Comparison of ENCODE assay signal across 9 mouse cellular contexts in genomic region chr15:6390657-6391056, GRCm38 (mm10). TPM values are rescaled to one million over a fixed set of nuclear protein-coding genes. Genes with fewer than 3 reads are reported as not detected.
A peak's percentile ranks its signal among the peaks of the same experiment; 100 is the strongest.
DNase-seq lines count a peak whose midpoint lies in the region; ATAC-seq and TF ChIP-seq lines count a peak whose summit lies in the region.
"Had no signal": no experiment of that assay in that cellular context is flagged by ENCODE, and none has a peak within 500 bp of the region (broad histone marks: within the 10 kb centered on the region; RNA-seq: fewer than 3 reads in every experiment).

No protein-coding gene starts in this region.

- H3K4me3 ChIP-seq in gastrocnemius, adult 2 months = peak overlapping the region; percentile 70
- no peak overlapping the region for H3K4me3 ChIP-seq in testis, adult 2 months (ENCODE audit: control insufficient read depth, low read depth, low read length)
- no peak overlapping the region for H3K4me3 ChIP-seq in midbrain, embryonic 10.5 days

- TF ChIP-seq CTCF in gastrocnemius, adult 2 months (IDR thresholded peaks at IDR 0.05) = no peak
- TF ChIP-seq CTCF in testis, adult 2 months (IDR thresholded peaks at IDR 0.05; ENCODE audit: control insufficient read depth, insufficient read depth, insufficient replicate concordance, low read depth, low read length) = no peak

- no peaks in the 10 kb centered on the region for H3K9me3 ChIP-seq in midbrain, embryonic 10.5 days (replicated peaks)

- H3K27ac ChIP-seq in gastrocnemius, adult 2 months = peak overlapping the region; percentile 60
- H3K27ac ChIP-seq in testis, adult 2 months (ENCODE audit: control insufficient read depth, insufficient read depth, low read depth, low read length) = peak overlapping the region; percentile 43; the same call in 1 of the 2 replicates
- no peak overlapping the region for H3K27ac ChIP-seq in midbrain, embryonic 10.5 days (replicated peaks)

- 45% methylated on average over 2 of the region's 2 CpGs for WGBS in midbrain, embryonic 10.5 days

- peak; percentile 17 for DNase-seq in right cerebral cortex, postnatal 14 days
- DNase-seq in right cerebral cortex, postnatal 4 days = no peak
- DNase-seq in gastrocnemius, adult 2 months = peak; percentile 67
- peak; percentile 74 for DNase-seq in kidney, adult 8-10 months
- DNase-seq in right cerebral cortex, postnatal 36 days (ENCODE audit: low spot score in 2 of 2) = no peak
- DNase-seq in midbrain, embryonic 10.5 days (ENCODE audit: low spot score) = no peak

- TF ChIP-seq POLR2A in testis, adult 2 months (IDR thresholded peaks at IDR 0.05; ENCODE audit: control insufficient read depth, low read depth, low read length) = no peak

- H3K27me3 ChIP-seq in testis, adult 2 months (ENCODE audit: control insufficient read depth, insufficient read depth, low read length) = no peaks in the 10 kb centered on the region
- no peaks in the 10 kb centered on the region for H3K27me3 ChIP-seq in midbrain, embryonic 10.5 days (ENCODE audit: low read depth, poor library complexity, severe bottlenecking)

- no peaks in the 10 kb centered on the region for H3K36me3 ChIP-seq in testis, adult 2 months (ENCODE audit: control insufficient read depth, insufficient read depth, low read length)
- no peaks in the 10 kb centered on the region for H3K36me3 ChIP-seq in midbrain, embryonic 10.5 days

- ATAC-seq in megakaryocyte-erythroid progenitor cell, adult 5-6 weeks (replicated peaks; ENCODE audit: low FRiP score, low TSS enrichment, poor library complexity, severe bottlenecking) = no peak

- intact Hi-C loops in gastrocnemius, adult 2 months (cut with DNase I) = no loop called here

- peaks cover 2% of the 10 kb centered on the region; the same call in 1 of the 2 replicates for H3K4me1 ChIP-seq in testis, adult 2 months (ENCODE audit: control insufficient read depth, insufficient read depth, low read length)
- H3K4me1 ChIP-seq in midbrain, embryonic 10.5 days = peaks cover 34% of the 10 kb centered on the region

RNA-seq across cellular contexts. Expression of gene C9, which starts 54.5 kb away (rescaled TPM):
- not detected for total RNA-seq in gastrocnemius, adult 2 months (2021)
- polyA plus RNA-seq in testis, adult 2 months (2012; rRNA removed) = not detected in 2 replicates
- total RNA-seq in megakaryocyte-erythroid progenitor cell, adult 5-6 weeks (2014; fragmentation: Nextera tagmentation) = not detected in 2 replicates
- not detected in 2 replicates for total RNA-seq in megakaryocyte-erythroid progenitor cell, adult 5-6 weeks (2017)
- not detected in 2 replicates for polyA plus RNA-seq in midbrain, embryonic 10.5 days (2016; fragmentation: Nextera tagmentation; extraction: Ambion mirVana)
- polyA plus RNA-seq: gonadal fat pad, adult 2 months had no signal

Comparison
In these comparisons a context has a peak if more than half of its experiments do, and no peak if none do; other contexts are left out.
1. DNase-seq: peak in right cerebral cortex, postnatal 14 days (single experiment), gastrocnemius, adult 2 months (single experiment) and kidney, adult 8-10 months (2 of 2); none in right cerebral cortex, postnatal 4 days (single experiment), right cerebral cortex, postnatal 36 days (0 of 2) and midbrain, embryonic 10.5 days (single experiment).